Comparison of ENCODE assay signal across 8 mouse cellular contexts in the genomic region with DNA sequence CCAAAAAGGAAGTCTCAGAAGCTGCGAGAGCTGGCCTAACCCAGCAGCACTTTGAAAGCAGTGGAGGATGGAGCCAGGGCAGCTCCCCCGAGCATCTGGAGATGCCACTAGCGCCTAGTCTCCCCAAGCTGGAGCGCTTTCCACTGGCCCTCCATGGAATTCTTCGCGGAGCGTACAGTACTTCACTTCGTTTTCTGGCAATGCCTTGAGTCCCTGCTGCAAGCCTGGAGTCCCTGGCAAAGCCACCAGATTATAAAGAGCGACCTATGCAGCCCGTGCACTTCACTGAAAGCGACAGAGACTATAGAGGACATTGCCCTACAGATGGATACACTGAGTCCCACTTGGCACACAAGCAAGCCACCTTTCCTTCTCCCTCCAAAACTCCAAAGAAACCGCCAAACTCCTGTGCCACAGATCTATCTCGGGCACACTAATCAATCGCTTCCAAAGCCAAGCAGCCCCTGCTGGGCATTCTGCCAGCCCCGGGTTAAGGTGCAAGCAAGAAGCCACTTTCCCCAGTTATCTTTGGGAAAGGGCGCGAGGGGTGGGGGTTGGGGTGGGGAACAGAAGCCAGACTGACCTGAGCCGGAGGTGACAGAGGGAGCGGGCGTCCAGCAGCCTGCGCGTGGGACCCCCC. TPM values are rescaled to one million over a fixed set of nuclear protein-coding genes. Genes with fewer than 3 reads are reported as not detected.
DNase-seq lines count a peak whose midpoint lies in the region; ATAC-seq and TF ChIP-seq lines count a peak whose summit lies in the region.

No protein-coding gene starts in this region.

- H3K9me3 ChIP-seq in hindbrain, embryonic 12.5 days (replicated peaks), result no peaks in the 10 kb centered on the region
- H3K9me3 ChIP-seq in liver, postnatal 0 days (ENCODE audit: low read length), result no peaks in the 10 kb centered on the region

- peaks cover 20% of the 10 kb centered on the region for H3K4me1 ChIP-seq in testis, adult 2 months (ENCODE audit: control insufficient read depth, insufficient read depth, low read length)
- peaks cover 34% of the 10 kb centered on the region for H3K4me1 ChIP-seq in hindbrain, embryonic 12.5 days
- H3K4me1 ChIP-seq in liver, postnatal 0 days (ENCODE audit: insufficient read depth), result peaks cover 16% of the 10 kb centered on the region
- H3K4me1 ChIP-seq in thymus, adult 2 months (replicated peaks; ENCODE audit: control insufficient read depth, insufficient read depth, low read length), result no peaks in the 10 kb centered on the region

- TF ChIP-seq CTCF in testis, adult 2 months (IDR thresholded peaks at IDR 0.05; ENCODE audit: control insufficient read depth, insufficient read depth, insufficient replicate concordance, low read depth, low read length), result no peak
- no peak for TF ChIP-seq CTCF in liver, postnatal 0 days (IDR thresholded peaks at IDR 0.05; ENCODE audit: low read depth)
- TF ChIP-seq CTCF in thymus, adult 2 months (IDR thresholded peaks at IDR 0.05; ENCODE audit: borderline replicate concordance, control insufficient read depth, extremely low read depth, insufficient read depth, low read length, poor library complexity), result no peak

- peak overlapping the region; percentile 93 for H3K4me2 ChIP-seq in hindbrain, embryonic 12.5 days (replicated peaks)
- H3K4me2 ChIP-seq in liver, postnatal 0 days (ENCODE audit: low read depth, low read length), result peak overlapping the region; percentile 77

- peaks cover 7% of the 10 kb centered on the region; the same call in 1 of the 2 replicates for H3K27me3 ChIP-seq in testis, adult 2 months (ENCODE audit: control insufficient read depth, insufficient read depth, low read length)
- H3K27me3 ChIP-seq in hindbrain, embryonic 12.5 days, result peaks cover 44% of the 10 kb centered on the region
- H3K27me3 ChIP-seq in liver, postnatal 0 days (ENCODE audit: insufficient read depth, low read length), result peaks cover 40% of the 10 kb centered on the region
- H3K27me3 ChIP-seq in thymus, adult 2 months (ENCODE audit: control insufficient read depth, insufficient read depth, low read length), result peaks cover 9% of the 10 kb centered on the region; the same call in 1 of the 2 replicates

- peak; percentile 66 to 70 for DNase-seq in cerebellum, postnatal 10 days
- DNase-seq in cerebellum, adult 8-10 months, result no peak
- DNase-seq in testis, postnatal 14 days (ENCODE audit: low spot score), result no peak
- DNase-seq in liver, postnatal 0 days, result peak; percentile 36
- peak; percentile 13 for DNase-seq in right cerebral cortex, postnatal 25 days
- no peak for DNase-seq in thymus, adult 2 months

- WGBS in hindbrain, embryonic 12.5 days, result 2% methylated on average over 22 of the region's 22 CpGs
- 3% methylated on average over 22 of the region's 22 CpGs for WGBS in liver, postnatal 0 days (ENCODE audit: insufficient replicate concordance)
- WGBS in thymus, adult 2 months, result 9% methylated on average over 22 of the region's 22 CpGs

- no peak overlapping the region for H3K27ac ChIP-seq in testis, adult 2 months (ENCODE audit: control insufficient read depth, insufficient read depth, low read depth, low read length)
- H3K27ac ChIP-seq in hindbrain, embryonic 12.5 days, result peak overlapping the region; percentile 62; the same call in 1 of the 2 replicates
- H3K27ac ChIP-seq in liver, postnatal 0 days (ENCODE audit: low read depth), result no peak overlapping the region
- no peak overlapping the region for H3K27ac ChIP-seq in thymus, adult 2 months (ENCODE audit: control insufficient read depth, insufficient read depth, low read length)

- H3K9ac ChIP-seq in hindbrain, embryonic 12.5 days, result peak overlapping the region; percentile 60
- H3K9ac ChIP-seq in liver, postnatal 0 days (replicated peaks), result no peak overlapping the region; the same call in 1 of the 2 replicates

- no peak for TF ChIP-seq POLR2A in testis, adult 2 months (IDR thresholded peaks at IDR 0.05; ENCODE audit: control insufficient read depth, low read depth, low read length)
- no peak for TF ChIP-seq POLR2A in thymus, adult 2 months (IDR thresholded peaks at IDR 0.05; ENCODE audit: control insufficient read depth, extremely low read depth, insufficient read depth, low read length, poor library complexity)

- ATAC-seq in hindbrain, embryonic 12.5 days (ENCODE audit: low FRiP score), result peak; percentile 5
- no peak for ATAC-seq in liver, postnatal 0 days

- TF ChIP-seq EP300 in liver, postnatal 0 days (IDR thresholded peaks at IDR 0.05; ENCODE audit: low read depth), result no peak

- H3K36me3 ChIP-seq in testis, adult 2 months (ENCODE audit: control insufficient read depth, insufficient read depth, low read length), result no peaks in the 10 kb centered on the region
- no peaks in the 10 kb centered on the region for H3K36me3 ChIP-seq in hindbrain, embryonic 12.5 days
- no peaks in the 10 kb centered on the region for H3K36me3 ChIP-seq in liver, postnatal 0 days (replicated peaks; ENCODE audit: insufficient read depth, low read length)
- no peaks in the 10 kb centered on the region for H3K36me3 ChIP-seq in thymus, adult 2 months (ENCODE audit: control insufficient read depth, insufficient read depth, low read length)

- peak overlapping the region; percentile 56 for H3K4me3 ChIP-seq in testis, adult 2 months (ENCODE audit: control insufficient read depth, low read depth, low read length)
- peak overlapping the region; percentile 54 for H3K4me3 ChIP-seq in hindbrain, embryonic 12.5 days
- H3K4me3 ChIP-seq in liver, postnatal 0 days (ENCODE audit: low read depth, low read length), result peak overlapping the region; percentile 45
- no peak overlapping the region for H3K4me3 ChIP-seq in thymus, adult 2 months (ENCODE audit: control insufficient read depth, insufficient read depth, low read length)

RNA-seq across cellular contexts. Expression of a gene that starts 0.7 kb away (rescaled TPM):
- 4.7 and 5.0 TPM in 2 replicates for polyA plus RNA-seq in testis, adult 2 months (2012; rRNA removed)
- 53.8 and 60.1 TPM in 2 replicates for polyA plus RNA-seq in hindbrain, embryonic 12.5 days (2016; fragmentation: Nextera tagmentation; extraction: Ambion mirVana)
- 2.2 and 2.3 TPM in 2 replicates for polyA plus RNA-seq in liver, postnatal 0 days (2015; fragmentation: Nextera tagmentation; extraction: Ambion mirVana)
- 6.3 and 6.9 TPM in 2 replicates for polyA plus RNA-seq in thymus, adult 2 months (2012; rRNA removed)

RNA-seq across cellular contexts. Expression of a gene that starts 41.7 kb away (rescaled TPM):
- polyA plus RNA-seq in testis, adult 2 months (2012; rRNA removed), result 474 and 612 TPM in 2 replicates
- 574 and 638 TPM in 2 replicates for polyA plus RNA-seq in hindbrain, embryonic 12.5 days (2016; fragmentation: Nextera tagmentation; extraction: Ambion mirVana)
- polyA plus RNA-seq in liver, postnatal 0 days (2015; fragmentation: Nextera tagmentation; extraction: Ambion mirVana), result 756 and 780 TPM in 2 replicates
- 146 and 213 TPM in 2 replicates for polyA plus RNA-seq in thymus, adult 2 months (2012; rRNA removed)

Comparison
In these comparisons a context has a peak if more than half of its experiments do, and no peak if none do; other contexts are left out.
1. DNase-seq: peak in cerebellum, postnatal 10 days (2 of 2), liver, postnatal 0 days (single experiment) and right cerebral cortex, postnatal 25 days (single experiment); none in cerebellum, adult 8-10 months (single experiment), testis, postnatal 14 days (single experiment) and thymus, adult 2 months (single experiment).